Mouse (Mus musculus): ENCODE data around the gene Ccser1. TPM values are rescaled to one million over a fixed set of nuclear protein-coding genes. Genes with fewer than 3 reads are reported as not detected.

Gene Ccser1
- total RNA-seq, 2 experiments from 2014 or later, result 0.82 to 1.1 TPM

DNA sequence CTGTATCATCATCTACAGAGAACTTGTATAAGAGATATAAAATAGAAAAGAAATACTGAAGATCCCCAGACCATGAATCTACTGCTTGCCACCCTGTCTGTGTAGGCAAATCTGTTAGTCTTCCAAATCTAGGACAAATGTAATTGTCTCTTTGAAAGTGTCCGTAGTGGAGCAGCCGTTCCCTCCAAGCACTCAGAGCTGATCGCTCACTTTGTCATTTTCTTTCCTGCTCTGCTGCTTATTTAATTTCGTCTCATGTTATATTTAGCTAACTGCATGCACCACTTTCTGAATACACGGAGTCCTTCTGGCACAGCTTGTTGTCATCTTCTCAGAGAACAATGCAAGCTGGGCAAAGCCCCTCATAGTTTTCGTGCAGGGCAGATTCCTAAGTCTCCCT, 1018.6 kb downstream of the Ccser1 start:
- H3K4me3 ChIP-seq, result no peak overlapping the region
- intact Hi-C loops (cut with DNase I), result no loop called here
- no peak for TF ChIP-seq CTCF (IDR thresholded peaks at IDR 0.05)
- no peak overlapping the region for H3K27ac ChIP-seq
- no peak for DNase-seq

DNA sequence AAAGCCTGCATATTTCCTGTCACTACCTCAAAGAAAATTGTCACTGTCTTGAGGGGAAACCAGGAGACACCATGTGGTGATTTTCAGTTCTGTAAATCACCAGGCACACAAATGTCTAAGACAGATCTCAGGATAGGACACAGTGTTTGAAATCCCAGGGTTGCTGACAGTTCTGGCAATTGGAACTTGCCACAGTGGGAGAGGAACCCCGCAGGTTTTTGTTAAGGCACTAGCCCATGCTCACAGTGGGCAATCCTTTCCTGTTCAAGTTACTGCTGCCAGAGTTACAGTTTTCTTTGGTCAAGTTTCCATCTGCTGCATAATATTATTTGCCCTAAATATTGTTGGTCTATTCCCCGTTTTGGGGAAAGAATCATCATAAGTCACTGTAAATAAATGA, 1024.9 kb downstream of the Ccser1 start:
- H3K4me3 ChIP-seq, result no peak overlapping the region
- H3K27ac ChIP-seq, result no peak overlapping the region
- intact Hi-C loops (cut with DNase I), result no loop called here
- no peak for TF ChIP-seq CTCF (IDR thresholded peaks at IDR 0.05)
- no peak for DNase-seq

DNA sequence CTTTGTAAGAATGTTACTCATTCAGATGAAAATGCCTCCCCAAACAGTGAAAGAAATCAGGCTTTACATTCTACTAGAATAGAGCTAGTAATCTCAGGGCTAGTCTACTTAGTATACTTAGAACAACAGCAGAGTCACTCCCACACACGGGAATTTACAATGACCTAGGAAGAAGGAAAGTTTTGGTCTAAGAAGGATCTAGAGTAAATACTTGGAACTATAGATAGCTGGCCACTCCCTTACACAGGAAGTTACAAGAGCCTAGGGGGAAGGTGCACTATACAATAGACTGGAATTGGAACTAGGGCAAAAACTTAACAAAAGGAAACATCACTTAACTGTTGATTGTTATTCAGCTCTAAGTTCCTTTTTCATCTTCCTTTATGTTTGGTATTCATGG, 1041.7 kb downstream of the Ccser1 start:
- TF ChIP-seq CTCF (IDR thresholded peaks at IDR 0.05), result no peak
- Histone ChIP-seq H3K27ac (no peak overlapping the region), H3K4me3 (no peak overlapping the region)
- intact Hi-C loops (cut with DNase I), result no loop called here
- no peak for DNase-seq

- intact Hi-C loops (cut with DNase I), result no loop called here
- Histone ChIP-seq H3K27ac (no peak overlapping the region), H3K4me3 (no peak overlapping the region)
- no peak for TF ChIP-seq CTCF (IDR thresholded peaks at IDR 0.05)
- DNase-seq, result no peak
Measured at GRCm38 (mm10) chr6:62263899-62264298, 1083.8 kb downstream of the Ccser1 start.

DNA sequence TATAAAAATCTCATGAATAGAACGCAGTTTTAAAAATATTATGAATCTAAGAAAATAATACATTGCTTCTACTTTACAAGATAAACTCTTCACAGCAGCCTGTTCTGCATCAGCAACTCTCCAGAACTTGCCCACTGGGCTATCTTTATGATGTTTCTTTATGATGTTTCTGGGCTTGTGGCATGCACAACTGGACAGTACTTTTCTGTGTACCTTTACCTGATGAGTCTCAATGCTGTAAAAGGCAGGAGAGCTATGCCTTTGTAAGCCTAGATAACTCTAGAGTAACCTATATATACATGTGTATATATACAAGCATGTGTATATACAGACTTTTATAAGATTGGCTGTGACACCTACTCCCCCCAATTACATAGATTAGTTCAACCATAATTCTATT, 1084.4 kb downstream of the Ccser1 start:
- H3K27ac ChIP-seq, result no peak overlapping the region
- no peak for DNase-seq
- no peak overlapping the region for H3K4me3 ChIP-seq
- TF ChIP-seq CTCF (IDR thresholded peaks at IDR 0.05), result no peak
- intact Hi-C loops (cut with DNase I), result no loop called here

- TF ChIP-seq CTCF (IDR thresholded peaks at IDR 0.05), result no peak
- intact Hi-C loops (cut with DNase I), result no loop called here
- DNase-seq, result no peak
- Histone ChIP-seq H3K27ac (no peak overlapping the region), H3K4me3 (no peak overlapping the region)
Measured at GRCm38 (mm10) chr6:62281256-62281655, 1101.1 kb downstream of the Ccser1 start.

GRCm38 (mm10) chr6:62301576-62302312, 1121.6 kb downstream of the Ccser1 start:
- no peak for TF ChIP-seq CTCF (IDR thresholded peaks at IDR 0.05)
- Histone ChIP-seq H3K4me3 (no peak overlapping the region), H3K27ac (no peak overlapping the region)
- intact Hi-C loops (cut with DNase I), result no loop called here
- no peak for DNase-seq

- no peak overlapping the region for H3K4me3 ChIP-seq
Measured at GRCm38 (mm10) chr6:62318627-62319026, 1138.5 kb downstream of the Ccser1 start.

DNA sequence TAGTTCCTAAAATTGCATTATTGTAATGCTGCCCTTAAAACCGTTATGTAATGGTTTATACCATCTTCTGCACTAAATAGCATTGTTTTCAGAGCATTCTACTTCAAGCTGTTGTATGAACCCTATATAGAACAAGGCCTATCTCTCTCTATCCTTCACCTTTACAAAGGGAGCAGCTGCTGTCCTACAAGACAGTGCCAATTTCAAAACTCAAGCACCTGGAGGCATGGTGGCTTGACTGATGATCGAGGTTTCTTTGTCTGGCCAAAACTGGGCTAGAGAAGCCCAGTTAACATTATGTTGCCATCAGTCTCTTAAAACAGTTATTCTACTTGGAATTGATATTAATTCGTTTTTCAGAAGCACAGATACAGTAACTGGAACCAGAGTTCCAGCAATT, 1160.2 kb downstream of the Ccser1 start:
- intact Hi-C loops (cut with DNase I), result no loop called here
- H3K4me3 ChIP-seq, result no peak overlapping the region
- no peak for DNase-seq
- no peak for TF ChIP-seq CTCF (IDR thresholded peaks at IDR 0.05)
- H3K27ac ChIP-seq, result no peak overlapping the region

More at GRCm38 (mm10) chr6:62318627-62319026, 1138.5 kb downstream of the Ccser1 start:
- no peak overlapping the region for H3K27ac ChIP-seq
- intact Hi-C loops (cut with DNase I), result no loop called here
- TF ChIP-seq CTCF (IDR thresholded peaks at IDR 0.05), result no peak
- DNase-seq, result no peak

DNA sequence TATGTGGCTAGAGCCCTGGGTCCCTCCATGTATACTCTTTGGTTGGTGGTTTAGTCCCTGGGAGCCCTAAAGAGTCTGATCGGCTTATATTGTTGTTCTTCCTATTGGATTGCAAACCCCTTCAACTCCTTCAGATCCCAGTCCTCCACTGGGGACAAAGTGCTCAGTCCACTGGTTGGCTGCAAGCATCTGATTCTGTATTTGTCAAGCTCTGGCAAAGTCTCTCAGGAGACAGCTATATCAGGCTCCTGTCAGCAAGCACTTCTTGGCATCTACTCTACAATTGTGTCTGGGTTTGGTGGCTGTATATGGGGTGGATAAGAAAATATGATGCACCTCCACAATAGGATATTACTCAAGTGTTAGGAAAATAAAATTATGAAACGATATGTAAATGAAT, 1187.7 kb downstream of the Ccser1 start:
- DNase-seq, result no peak
- no peak for TF ChIP-seq CTCF (IDR thresholded peaks at IDR 0.05)
- no peak overlapping the region for H3K27ac ChIP-seq
- intact Hi-C loops (cut with DNase I), result no loop called here
- H3K4me3 ChIP-seq, result no peak overlapping the region
